Mouse (Mus musculus): ENCODE results near the gene Orc6. TPM values are rescaled to one million over a fixed set of nuclear protein-coding genes. Genes with fewer than 3 reads are reported as not detected.

Orc6 gene
- polyA plus RNA-seq, 2 experiments, result 71.7 to 108 TPM

DNA sequence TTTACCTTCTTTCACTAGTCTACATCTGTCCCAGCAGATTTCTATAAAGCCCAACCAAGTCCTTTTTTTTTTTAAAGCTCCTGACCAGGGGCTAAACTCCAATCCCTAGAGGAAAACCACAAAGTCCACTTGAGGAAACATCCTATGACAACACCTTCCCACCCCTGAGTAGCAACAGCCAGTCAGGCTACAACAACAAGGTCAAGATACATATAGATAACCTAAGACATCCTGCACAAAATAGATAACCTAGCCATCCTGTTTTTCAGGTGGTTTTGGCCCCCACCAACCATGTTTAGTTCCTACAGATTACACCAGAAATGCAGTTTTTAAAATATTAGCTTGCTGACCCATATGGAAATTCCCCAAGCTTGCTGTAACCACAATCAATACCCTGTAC, 35.7 kb downstream of the Orc6 start:
- no peak overlapping the region for H3K4me3 ChIP-seq (ENCODE audit: insufficient read depth in 1 of 2, low read depth in 2 of 2, low read length in 2 of 2)
- peak; percentile 38 to 50 (median 49) for DNase-seq (ENCODE audit: low read depth in 3 of 3, low spot score in 3 of 3)
- H3K4me2 ChIP-seq (ENCODE audit: low read depth), result no peak overlapping the region
- H3K36me3 ChIP-seq (replicated peaks; ENCODE audit: control insufficient read depth, insufficient read depth, low read depth), result peaks cover 12% of the 10 kb centered on the region
- TF ChIP-seq EP300 (IDR thresholded peaks at IDR 0.05; ENCODE audit: low read depth), result peak; percentile 72
- TF ChIP-seq CTCF (IDR thresholded peaks at IDR 0.05; ENCODE audit: low read depth), result no peak
- peaks cover 9 to 17% of the 10 kb centered on the region in 2 experiments for H3K4me1 ChIP-seq (replicated peaks; ENCODE audit: control insufficient read depth in 2 of 2, insufficient read depth in 2 of 2, low read length in 1 of 2)
- H3K27ac ChIP-seq, result no peak overlapping the region
- H3K9me3 ChIP-seq (ENCODE audit: control insufficient read depth, low read length), result no peaks in the 10 kb centered on the region
- H3K9ac ChIP-seq (replicated peaks), result no peak overlapping the region
- ATAC-seq (ENCODE audit: insufficient read depth), result peak; percentile 70
- H3K27me3 ChIP-seq (ENCODE audit: control insufficient read depth, insufficient read depth, low read length), result no peaks in the 10 kb centered on the region

DNA sequence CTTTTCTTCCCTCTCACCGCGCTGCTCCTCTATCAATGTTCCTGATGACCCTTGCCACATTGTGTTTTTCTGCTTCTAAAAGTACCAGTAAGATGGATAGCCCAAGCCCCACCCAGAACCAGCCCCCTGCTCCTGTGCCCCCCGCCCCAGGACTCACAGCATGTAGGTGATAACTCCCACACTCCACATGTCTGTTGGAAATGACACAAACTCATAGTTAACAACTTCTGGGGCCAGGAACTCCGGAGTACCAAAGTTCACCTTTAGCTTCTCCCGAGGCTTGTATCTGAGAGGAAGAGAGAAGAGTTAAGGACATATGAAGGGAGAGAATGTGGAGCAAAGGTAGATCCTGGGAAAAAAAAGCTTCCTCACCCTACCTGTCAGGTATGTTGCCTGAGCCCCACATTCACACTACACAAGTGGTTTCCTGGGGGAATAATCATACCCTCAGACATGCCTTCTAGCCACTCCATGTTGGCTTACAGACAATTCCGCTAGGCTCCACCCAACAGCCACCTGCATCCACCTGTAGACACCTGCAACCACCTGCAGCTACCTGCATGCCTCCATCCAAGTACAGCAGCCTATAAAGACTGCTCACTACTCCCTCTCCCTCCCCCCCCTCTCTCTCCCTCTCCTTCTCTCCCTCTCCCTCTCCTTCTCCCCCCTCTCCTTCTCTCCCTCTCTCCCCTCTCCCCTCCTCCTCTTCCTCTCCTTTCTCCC, 36.9 kb downstream of the Orc6 start:
- Histone ChIP-seq H3K4me1 (replicated peaks; ENCODE audit: control insufficient read depth in 2 of 2, insufficient read depth in 2 of 2, low read length in 1 of 2) (peaks cover 9 to 17% of the 10 kb centered on the region in 2 experiments), H3K9me3 (ENCODE audit: control insufficient read depth, low read length) (no peaks in the 10 kb centered on the region), H3K27ac (no peak overlapping the region), H3K27me3 (ENCODE audit: control insufficient read depth, insufficient read depth, low read length) (no peaks in the 10 kb centered on the region), H3K4me3 (ENCODE audit: insufficient read depth in 1 of 2, low read depth in 2 of 2, low read length in 2 of 2) (no peak overlapping the region), H3K4me2 (ENCODE audit: low read depth) (no peak overlapping the region), H3K36me3 (replicated peaks; ENCODE audit: control insufficient read depth, insufficient read depth, low read depth) (peaks cover 17% of the 10 kb centered on the region), H3K9ac (replicated peaks) (no peak overlapping the region)
- no peak for ATAC-seq (ENCODE audit: insufficient read depth)
- 74% methylated on average over 6 of the region's 6 CpGs for WGBS (ENCODE audit: insufficient replicate concordance)
- DNase-seq (ENCODE audit: low read depth in 3 of 3, low spot score in 3 of 3), result peak in 2 of 3 experiments; percentile 28 to 30
- TF ChIP-seq EP300 (IDR thresholded peaks at IDR 0.05; ENCODE audit: low read depth) (no peak), CTCF (IDR thresholded peaks at IDR 0.05; ENCODE audit: low read depth) (no peak)

DNA sequence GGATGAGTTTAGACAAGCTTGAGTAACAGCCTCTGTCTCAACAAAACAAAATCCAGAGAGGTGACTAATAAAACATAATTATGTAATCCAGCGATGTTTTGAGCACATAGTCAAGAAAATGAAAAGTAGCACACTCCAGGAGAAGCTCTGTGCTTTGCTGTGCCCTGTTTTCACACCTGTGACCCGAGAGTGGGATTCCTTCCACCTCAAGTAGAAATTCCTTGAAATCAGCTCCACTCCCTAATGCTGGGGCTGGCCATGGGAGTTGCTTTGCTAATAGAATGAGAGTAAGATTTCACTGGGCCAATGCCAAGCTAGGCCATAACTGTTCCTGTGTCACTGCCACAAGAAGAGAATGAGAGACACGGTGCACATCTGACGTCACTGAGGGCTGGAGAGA, 38.2 kb downstream of the Orc6 start:
- Histone ChIP-seq H3K4me1 (replicated peaks; ENCODE audit: control insufficient read depth in 2 of 2, insufficient read depth in 2 of 2, low read length in 1 of 2) (peaks cover 9 to 17% of the 10 kb centered on the region in 2 experiments), H3K9ac (replicated peaks) (no peak overlapping the region), H3K36me3 (replicated peaks; ENCODE audit: control insufficient read depth, insufficient read depth, low read depth) (peaks cover 23% of the 10 kb centered on the region), H3K27ac (no peak overlapping the region), H3K4me2 (ENCODE audit: low read depth) (no peak overlapping the region), H3K4me3 (ENCODE audit: insufficient read depth in 1 of 2, low read depth in 2 of 2, low read length in 2 of 2) (no peak overlapping the region), H3K27me3 (ENCODE audit: control insufficient read depth, insufficient read depth, low read length) (no peaks in the 10 kb centered on the region), H3K9me3 (ENCODE audit: control insufficient read depth, low read length) (no peaks in the 10 kb centered on the region)
- WGBS (ENCODE audit: insufficient replicate concordance), result 75% methylated on average over 4 of the region's 4 CpGs
- ATAC-seq (ENCODE audit: insufficient read depth) (no peak), DNase-seq (ENCODE audit: low read depth in 3 of 3, low spot score in 3 of 3) (no peak)
- TF ChIP-seq EP300 (IDR thresholded peaks at IDR 0.05; ENCODE audit: low read depth) (no peak), CTCF (IDR thresholded peaks at IDR 0.05; ENCODE audit: low read depth) (no peak)

DNA sequence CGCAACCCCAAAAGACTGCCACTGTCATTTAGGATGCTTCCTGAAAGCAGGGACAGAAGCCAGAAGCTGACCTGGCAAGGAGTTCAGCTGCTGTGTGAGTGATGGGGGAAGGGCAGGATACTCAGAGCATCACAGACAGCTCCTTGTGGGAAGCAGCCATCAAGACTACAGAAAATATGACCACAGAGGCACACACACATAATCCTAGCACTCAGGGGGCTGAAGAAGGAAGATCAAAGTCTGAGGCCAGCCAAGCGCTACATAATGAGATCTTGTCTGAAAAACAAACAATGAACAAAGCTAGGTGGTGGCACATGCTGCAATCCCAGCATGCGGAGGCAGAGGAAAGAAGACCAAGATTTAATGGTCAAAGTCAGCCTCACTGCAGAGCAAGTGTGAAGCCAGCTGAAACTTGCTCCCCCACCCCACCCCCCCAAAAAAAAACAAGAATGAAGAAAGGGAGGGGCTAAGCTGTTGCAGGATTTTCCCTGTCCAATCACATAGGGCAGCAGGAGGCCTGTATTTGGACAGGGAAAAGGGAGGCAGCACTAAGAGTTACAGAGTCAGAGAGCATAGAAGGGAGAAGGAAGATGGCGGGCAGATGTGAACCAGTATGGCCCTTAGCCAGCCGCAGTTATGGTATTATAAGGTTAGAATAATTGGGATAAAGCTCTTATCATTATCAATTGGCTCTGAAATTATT, 40.6 kb downstream of the Orc6 start:
- no peak overlapping the region for H3K4me2 ChIP-seq (ENCODE audit: low read depth)
- no peak for ATAC-seq (ENCODE audit: insufficient read depth)
- no peaks in the 10 kb centered on the region for H3K27me3 ChIP-seq (ENCODE audit: control insufficient read depth, insufficient read depth, low read length)
- WGBS (ENCODE audit: insufficient replicate concordance), result 85% methylated on average over 5 of the region's 5 CpGs
- peaks cover 7 to 14% of the 10 kb centered on the region in 2 experiments for H3K4me1 ChIP-seq (replicated peaks; ENCODE audit: control insufficient read depth in 2 of 2, insufficient read depth in 2 of 2, low read length in 1 of 2)
- DNase-seq (ENCODE audit: low read depth in 3 of 3, low spot score in 3 of 3), result no peak
- no peaks in the 10 kb centered on the region for H3K9me3 ChIP-seq (ENCODE audit: control insufficient read depth, low read length)
- peaks cover 20% of the 10 kb centered on the region for H3K36me3 ChIP-seq (replicated peaks; ENCODE audit: control insufficient read depth, insufficient read depth, low read depth)
- H3K9ac ChIP-seq (replicated peaks), result no peak overlapping the region
- H3K27ac ChIP-seq, result no peak overlapping the region
- no peak overlapping the region for H3K4me3 ChIP-seq (ENCODE audit: insufficient read depth in 1 of 2, low read depth in 2 of 2, low read length in 2 of 2)
- TF ChIP-seq CTCF (IDR thresholded peaks at IDR 0.05; ENCODE audit: low read depth), result no peak
- TF ChIP-seq EP300 (IDR thresholded peaks at IDR 0.05; ENCODE audit: low read depth), result no peak

DNA sequence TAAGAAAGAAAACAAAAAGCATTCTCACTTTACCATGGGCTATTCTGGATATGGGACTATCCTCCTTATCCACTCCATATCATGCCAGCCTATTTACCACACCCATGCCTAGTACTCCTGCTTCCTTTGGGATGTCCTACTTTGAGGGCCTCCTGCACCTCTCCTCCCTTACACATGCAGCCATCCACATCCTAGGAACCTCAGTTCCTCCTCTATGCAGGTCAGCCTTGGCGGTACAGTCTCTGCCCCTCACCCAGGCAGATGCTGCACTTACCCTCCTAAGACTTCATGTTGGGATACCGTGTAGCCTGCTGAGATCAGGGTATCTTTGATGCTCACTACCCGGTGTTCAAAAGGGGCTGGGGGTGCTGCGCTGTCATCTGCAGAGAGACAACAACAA, 53.9 kb downstream of the Orc6 start:
- DNase-seq (ENCODE audit: low read depth in 3 of 3, low spot score in 3 of 3), result no peak
- Histone ChIP-seq H3K27ac (no peak overlapping the region), H3K4me3 (ENCODE audit: insufficient read depth in 1 of 2, low read depth in 2 of 2, low read length in 2 of 2) (no peak overlapping the region), H3K36me3 (replicated peaks; ENCODE audit: control insufficient read depth, insufficient read depth, low read depth) (peaks cover 64% of the 10 kb centered on the region), H3K9ac (replicated peaks) (no peak overlapping the region), H3K9me3 (ENCODE audit: control insufficient read depth, low read length) (no peaks in the 10 kb centered on the region), H3K4me1 (replicated peaks; ENCODE audit: control insufficient read depth in 2 of 2, insufficient read depth in 2 of 2, low read length in 1 of 2) (no peaks in the 10 kb centered on the region), H3K4me2 (ENCODE audit: low read depth) (no peak overlapping the region), H3K27me3 (ENCODE audit: control insufficient read depth, insufficient read depth, low read length) (no peaks in the 10 kb centered on the region)
- 80% methylated on average over 4 of the region's 4 CpGs for WGBS (ENCODE audit: insufficient replicate concordance)
- TF ChIP-seq EP300 (IDR thresholded peaks at IDR 0.05; ENCODE audit: low read depth) (no peak), CTCF (IDR thresholded peaks at IDR 0.05; ENCODE audit: low read depth) (no peak)
- no peak for ATAC-seq (ENCODE audit: insufficient read depth)

Other genes with a start within 250 kb of the Orc6 start
- 8.9 and 13.5 TPM in 2 replicates for gene Fbxw9, start 239.6 kb upstream of the Orc6 start, polyA plus RNA-seq (2012; rRNA removed)
- gene Fbxw9, start 239.6 kb upstream of the Orc6 start, polyA plus RNA-seq (2014; fragmentation: Nextera tagmentation; extraction: Ambion mirVana), result 5.7 and 6.0 TPM in 2 replicates
- 0.29 TPM in 1 of 2 replicates, not detected in the other for gene Gm5741, start 231.7 kb upstream of the Orc6 start, polyA plus RNA-seq (2012; rRNA removed)
- not detected in 2 replicates for gene Gm5741, start 231.7 kb upstream of the Orc6 start, polyA plus RNA-seq (2014; fragmentation: Nextera tagmentation; extraction: Ambion mirVana)
- gene Dhps, start 227.9 kb upstream of the Orc6 start, polyA plus RNA-seq (2012; rRNA removed), result 19.6 and 21.5 TPM in 2 replicates
- 30.9 and 36.4 TPM in 2 replicates for gene Dhps, start 227.9 kb upstream of the Orc6 start, polyA plus RNA-seq (2014; fragmentation: Nextera tagmentation; extraction: Ambion mirVana)
- 40.6 and 51.8 TPM in 2 replicates for gene Wdr83os, start 218.9 kb upstream of the Orc6 start, polyA plus RNA-seq (2012; rRNA removed)
- 61.8 and 71.5 TPM in 2 replicates for gene Wdr83os, start 218.9 kb upstream of the Orc6 start, polyA plus RNA-seq (2014; fragmentation: Nextera tagmentation; extraction: Ambion mirVana)
- 21.2 and 26.0 TPM in 2 replicates for gene Wdr83, start 218.3 kb upstream of the Orc6 start, polyA plus RNA-seq (2012; rRNA removed)
- 20.1 and 24.4 TPM in 2 replicates for gene Wdr83, start 218.3 kb upstream of the Orc6 start, polyA plus RNA-seq (2014; fragmentation: Nextera tagmentation; extraction: Ambion mirVana)
- gene Man2b1, start 216.4 kb upstream of the Orc6 start, polyA plus RNA-seq (2012; rRNA removed), result 15.2 and 19.5 TPM in 2 replicates
- gene Man2b1, start 216.4 kb upstream of the Orc6 start, polyA plus RNA-seq (2014; fragmentation: Nextera tagmentation; extraction: Ambion mirVana), result 17.2 and 20.6 TPM in 2 replicates
- 0.64 and 0.87 TPM in 2 replicates for gene Zfp791, start 176.5 kb upstream of the Orc6 start, polyA plus RNA-seq (2012; rRNA removed)
- gene Zfp791, start 176.5 kb upstream of the Orc6 start, polyA plus RNA-seq (2014; fragmentation: Nextera tagmentation; extraction: Ambion mirVana), result 0.44 and 0.63 TPM in 2 replicates
- not detected in 2 replicates for gene Cks1brt, start 147.7 kb upstream of the Orc6 start, polyA plus RNA-seq (2012; rRNA removed)
- not detected in 2 replicates for gene Cks1brt, start 147.7 kb upstream of the Orc6 start, polyA plus RNA-seq (2014; fragmentation: Nextera tagmentation; extraction: Ambion mirVana)
- not detected in 2 replicates for gene Olfr371, start 73.6 kb upstream of the Orc6 start, polyA plus RNA-seq (2012; rRNA removed)
- not detected in 2 replicates for gene Olfr371, start 73.6 kb upstream of the Orc6 start, polyA plus RNA-seq (2014; fragmentation: Nextera tagmentation; extraction: Ambion mirVana)
- gene Vps35, start 170 bp downstream of the Orc6 start, polyA plus RNA-seq (2012; rRNA removed), result 24.6 and 35.6 TPM in 2 replicates
- gene Vps35, start 170 bp downstream of the Orc6 start, polyA plus RNA-seq (2014; fragmentation: Nextera tagmentation; extraction: Ambion mirVana), result 89.9 and 97.5 TPM in 2 replicates
- gene Mylk3, start 86.7 kb downstream of the Orc6 start, polyA plus RNA-seq (2012; rRNA removed), result 33.0 and 42.1 TPM in 2 replicates
- gene Mylk3, start 86.7 kb downstream of the Orc6 start, polyA plus RNA-seq (2014; fragmentation: Nextera tagmentation; extraction: Ambion mirVana), result 48.7 and 53.1 TPM in 2 replicates
- 5.4 and 7.0 TPM in 2 replicates for gene 4921524J17Rik, start 133.2 kb downstream of the Orc6 start, polyA plus RNA-seq (2012; rRNA removed)
- gene 4921524J17Rik, start 133.2 kb downstream of the Orc6 start, polyA plus RNA-seq (2014; fragmentation: Nextera tagmentation; extraction: Ambion mirVana), result 15.4 and 17.1 TPM in 2 replicates
- gene Gpt2, start 192.9 kb downstream of the Orc6 start, polyA plus RNA-seq (2012; rRNA removed), result 8.1 and 8.7 TPM in 2 replicates
- gene Gpt2, start 192.9 kb downstream of the Orc6 start, polyA plus RNA-seq (2014; fragmentation: Nextera tagmentation; extraction: Ambion mirVana), result 13.1 and 15.5 TPM in 2 replicates

Measured in liver, embryonic 14.5 days (tissue).